Mouse (Mus musculus) cerebellum, postnatal 36 days (tissue): ENCODE measurements around the gene Pola1.
A peak's percentile ranks its signal among the peaks of the same experiment; 100 is the strongest.

Source experiments
- DNase-seq, 2 experiments: peaks; one replicate each; pipeline ENCODE4 v3.0.0; 2021 to 2022; ENCODE audit warnings: mixed read lengths in 2 of 2

Gene Pola1

DNA sequence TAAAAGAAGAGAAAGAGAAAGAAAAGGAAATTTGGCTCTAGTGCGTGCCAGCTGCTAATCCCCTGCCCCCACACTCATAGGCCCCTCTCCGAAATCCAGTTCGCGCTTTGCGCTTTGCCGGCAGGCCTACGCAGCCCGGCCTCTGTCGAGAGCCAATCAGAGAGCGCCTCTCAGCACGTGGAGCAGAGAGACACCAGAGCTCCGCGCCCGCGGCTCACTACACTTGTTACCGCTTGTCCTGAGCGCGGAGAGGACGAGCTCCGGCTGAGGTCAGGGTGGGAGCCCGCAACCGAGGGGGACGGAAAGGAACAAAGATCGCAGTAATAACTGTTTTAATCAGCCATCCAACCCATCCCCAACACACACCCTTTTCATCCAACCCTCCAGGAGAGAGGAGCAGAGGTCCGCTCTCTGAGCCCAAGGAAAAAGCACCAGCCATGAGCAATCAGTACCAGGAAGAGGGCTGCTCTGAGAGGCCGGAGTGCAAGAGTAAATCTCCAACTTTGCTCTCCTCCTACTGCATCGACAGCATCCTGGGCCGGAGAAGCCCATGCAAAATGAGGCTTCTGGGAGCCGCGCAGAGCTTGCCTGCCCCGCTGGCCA, 345.6 kb downstream of the Pola1 start, which contains the start of gene Arx:
Gene Arx, plus strand, starts transcription at position 155 of the 603 bp plus-strand sequence.
- DNase-seq = no peak

DNA sequence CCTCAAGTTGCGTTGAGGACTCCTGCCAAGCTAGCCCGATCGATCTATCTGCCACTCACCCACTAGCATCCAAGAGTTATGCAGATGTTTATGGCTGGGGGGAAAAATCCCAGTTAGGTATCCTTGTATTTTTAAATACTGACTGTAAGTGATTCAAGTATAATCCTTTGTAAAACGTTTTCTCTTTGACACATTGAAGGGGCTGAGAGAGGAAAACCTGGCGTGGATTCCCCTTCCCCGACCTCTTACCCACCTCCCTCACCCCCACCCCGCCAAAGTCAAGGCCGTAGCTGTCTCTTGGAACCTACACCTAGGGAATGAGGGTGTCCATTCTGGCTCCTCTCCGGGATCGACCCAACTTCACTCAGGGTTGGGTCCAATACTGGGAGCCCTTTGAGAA, 346.9 kb downstream of the Pola1 start:
- no peak for DNase-seq

DNA sequence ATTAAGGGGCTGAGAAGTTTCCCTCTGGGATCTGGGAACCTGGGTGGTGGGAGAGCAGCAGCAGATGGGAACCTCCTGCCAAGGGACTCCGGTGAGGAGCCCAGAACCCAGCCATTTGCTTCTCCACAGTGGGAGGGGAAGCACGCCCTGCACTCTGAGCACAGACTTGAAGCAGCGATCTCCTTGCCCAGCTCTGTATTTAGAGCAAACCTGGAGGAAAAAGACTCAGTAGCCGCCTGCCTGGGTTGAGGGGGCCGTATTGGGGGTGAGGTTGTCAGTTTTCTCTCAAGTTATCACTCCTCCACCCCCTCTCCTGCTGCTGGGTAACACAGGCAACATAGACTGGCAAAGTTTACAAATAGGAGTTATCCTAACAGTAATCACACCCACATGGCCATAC, 350.2 kb downstream of the Pola1 start:
- no peak for DNase-seq

GRCm38 (mm10) chrX:93281028-93281723, 350.8 kb downstream of the Pola1 start:
- DNase-seq = peak; percentile 29 to 39

DNA sequence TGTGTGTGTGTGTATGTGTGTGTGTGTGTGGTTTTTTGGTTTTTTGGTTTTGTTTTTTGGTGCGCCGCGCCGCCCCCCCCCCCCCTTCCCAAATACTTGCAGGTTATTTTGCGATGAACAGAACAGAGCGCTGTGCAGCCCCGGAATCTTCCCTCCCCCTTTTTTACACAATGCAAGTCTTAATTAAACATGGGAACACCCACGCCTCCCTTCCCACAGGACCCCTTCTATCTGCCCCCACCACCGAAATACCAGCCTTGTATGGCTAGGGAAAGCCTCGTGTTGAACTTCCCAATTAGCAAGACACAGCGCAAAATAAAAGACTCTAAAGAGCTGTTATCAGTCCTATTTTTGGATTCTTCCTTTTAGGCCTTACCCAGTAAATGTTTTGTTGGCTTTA, 352.0 kb downstream of the Pola1 start:
- no peak for DNase-seq

DNA sequence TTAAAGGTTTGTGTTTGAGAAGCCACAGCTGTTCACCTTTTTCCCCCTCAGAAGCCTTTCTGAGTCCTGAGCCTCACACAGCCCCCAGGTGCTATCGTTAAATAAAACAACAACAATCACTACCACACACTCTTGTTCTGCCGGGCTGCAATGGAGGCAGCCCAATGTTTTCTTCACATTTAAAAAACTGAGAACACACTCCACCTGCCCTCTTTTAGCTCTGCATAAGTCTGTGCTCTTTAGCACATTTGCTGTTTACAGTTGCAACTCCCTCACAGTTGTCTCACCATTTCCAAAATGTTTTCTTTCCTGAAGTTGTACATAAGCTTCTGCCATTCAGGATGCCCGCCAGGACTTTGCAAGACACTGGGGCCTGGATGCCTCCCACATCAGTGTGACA, 356.3 kb downstream of the Pola1 start:
- DNase-seq = no peak
